Mouse (Mus musculus) brain, embryonic 14.5 days (tissue): ENCODE results near the gene AW549877.

ENCODE experiments used
- CTCF ChIP-seq: fragments of 200-500 bp; IDR thresholded peaks from 2 replicates; pipeline ENCODE4 v1.5.1; 2012; ENCODE audit warnings: inconsistent platforms, mild to moderate bottlenecking, moderate library complexity, borderline replicate concordance; ENCODE audit not compliant: insufficient read depth, insufficient read length; ENCODE audit errors: extremely low read depth
- POLR2A ChIP-seq: fragments of 200-500 bp; IDR thresholded peaks from 2 replicates; pipeline ENCODE4 v1.6.1; 2012; ENCODE audit warnings: mild to moderate bottlenecking, inconsistent platforms, borderline replicate concordance; ENCODE audit not compliant: poor library complexity, insufficient read depth, insufficient read length, severe bottlenecking; ENCODE audit errors: extremely low read depth

DNA sequence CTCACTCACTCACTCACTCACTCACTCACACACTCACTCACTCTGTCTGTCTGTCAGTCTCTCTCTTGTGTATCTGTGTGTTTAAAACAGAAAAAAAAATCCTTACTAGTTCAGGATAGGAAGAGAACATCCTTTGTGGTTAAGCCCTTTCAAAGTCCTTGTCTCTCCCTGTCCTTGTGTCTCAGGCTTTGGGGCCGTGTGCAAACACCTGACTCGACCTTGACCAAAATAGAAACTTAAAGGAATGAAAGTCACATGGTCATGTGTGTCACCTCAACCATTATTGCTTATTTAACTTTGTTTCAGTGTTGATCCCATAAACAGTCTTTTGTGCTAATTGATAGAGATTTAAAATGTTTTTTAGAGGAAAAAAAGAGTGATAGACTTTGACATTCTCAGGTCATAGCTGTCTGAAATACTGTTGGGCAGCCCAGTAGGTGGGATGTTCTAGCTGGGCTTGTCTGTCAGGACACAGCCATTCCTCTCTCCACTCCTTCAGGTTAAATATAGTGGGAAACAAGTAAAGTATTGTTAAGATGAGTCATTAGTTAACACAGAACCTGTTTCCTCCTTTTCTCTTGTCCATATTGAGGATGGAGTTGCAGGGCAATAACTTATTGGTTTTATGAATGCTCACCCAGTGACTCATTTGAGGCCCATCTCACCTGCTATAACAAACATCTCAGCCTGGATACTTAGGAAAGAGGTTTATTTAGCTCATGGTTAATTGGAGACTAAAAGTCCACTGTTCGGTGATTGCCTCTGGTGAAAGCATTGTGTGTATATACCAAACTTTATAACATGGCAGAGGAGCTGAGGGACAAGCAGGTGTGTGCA lies 37.8 kb upstream of the AW549877 start:
- TF ChIP-seq CTCF, result no peak
- no peak for TF ChIP-seq POLR2A
